Mouse (Mus musculus) megakaryocyte, embryonic 14.5 days (primary cell): ENCODE results near the gene Ccdc130.

Experiments
- FLI1 ChIP-seq: IDR thresholded peaks from 2 replicates; pipeline ENCODE4 v1.6.1; 2012; ENCODE audit warnings: low read length, inconsistent platforms, mixed read lengths
- GATA1 ChIP-seq: IDR thresholded peaks from 3 replicates; pipeline ENCODE4 v1.6.1; 2012; ENCODE audit warnings: mixed read lengths, low read length, inconsistent platforms, borderline replicate concordance

GRCm38 (mm10) chr8:84213277-84213676, 56.9 kb downstream of the Ccdc130 start:
- TF ChIP-seq GATA1: no peak
- no peak for TF ChIP-seq FLI1
